Mouse (Mus musculus): Measurements from ENCODE around the gene Insm2. TPM values are rescaled to one million over a fixed set of nuclear protein-coding genes. Genes with fewer than 3 reads are reported as not detected.

Gene Insm2
- polyA plus RNA-seq, 1 experiment, result not detected

DNA sequence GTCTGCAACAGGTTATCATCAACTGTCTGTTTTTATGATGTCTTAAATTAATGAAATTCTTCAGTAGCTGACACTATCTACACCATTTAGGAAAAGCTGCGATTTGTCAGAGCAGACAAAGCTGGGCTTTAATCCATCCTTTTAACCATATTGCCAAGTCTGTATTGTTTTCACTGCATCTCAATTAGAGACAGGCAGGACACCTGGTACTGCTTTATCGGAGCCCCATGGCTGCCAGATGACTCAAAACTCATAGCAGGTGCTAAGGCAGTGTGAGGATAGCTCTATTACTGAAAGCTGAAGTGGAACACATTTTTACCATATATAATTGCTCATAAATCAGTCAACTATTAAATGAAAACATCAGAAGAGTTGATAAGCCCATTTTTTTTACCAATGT is 21.1 kb downstream of the Insm2 start:
- no peak overlapping the region for H3K27ac ChIP-seq (ENCODE audit: insufficient read depth, low read length)
- H3K9ac ChIP-seq (ENCODE audit: low read depth, poor library complexity, severe bottlenecking), result no peak overlapping the region
- TF ChIP-seq POLR2A (IDR thresholded peaks at IDR 0.05; ENCODE audit: insufficient read depth, low read length) (no peak), EP300 (IDR thresholded peaks at IDR 0.05; ENCODE audit: insufficient read depth, low read depth, low read length) (no peak), CTCF (IDR thresholded peaks at IDR 0.05; ENCODE audit: low read depth, low read length) (no peak)
- no peaks in the 10 kb centered on the region for H3K36me3 ChIP-seq (ENCODE audit: control insufficient read depth, insufficient read depth, low read length, poor library complexity, severe bottlenecking)
- no peaks in the 10 kb centered on the region for H3K4me1 ChIP-seq (ENCODE audit: control insufficient read depth, insufficient read depth, low read length)
- H3K27me3 ChIP-seq (ENCODE audit: control insufficient read depth, insufficient read depth, low read length, poor library complexity, severe bottlenecking), result no peaks in the 10 kb centered on the region
- H3K9me3 ChIP-seq (replicated peaks; ENCODE audit: control insufficient read depth, insufficient read depth, low read length, poor library complexity, severe bottlenecking), result no peaks in the 10 kb centered on the region
- no peak overlapping the region for H3K4me3 ChIP-seq (ENCODE audit: low read depth, low read length)

DNA sequence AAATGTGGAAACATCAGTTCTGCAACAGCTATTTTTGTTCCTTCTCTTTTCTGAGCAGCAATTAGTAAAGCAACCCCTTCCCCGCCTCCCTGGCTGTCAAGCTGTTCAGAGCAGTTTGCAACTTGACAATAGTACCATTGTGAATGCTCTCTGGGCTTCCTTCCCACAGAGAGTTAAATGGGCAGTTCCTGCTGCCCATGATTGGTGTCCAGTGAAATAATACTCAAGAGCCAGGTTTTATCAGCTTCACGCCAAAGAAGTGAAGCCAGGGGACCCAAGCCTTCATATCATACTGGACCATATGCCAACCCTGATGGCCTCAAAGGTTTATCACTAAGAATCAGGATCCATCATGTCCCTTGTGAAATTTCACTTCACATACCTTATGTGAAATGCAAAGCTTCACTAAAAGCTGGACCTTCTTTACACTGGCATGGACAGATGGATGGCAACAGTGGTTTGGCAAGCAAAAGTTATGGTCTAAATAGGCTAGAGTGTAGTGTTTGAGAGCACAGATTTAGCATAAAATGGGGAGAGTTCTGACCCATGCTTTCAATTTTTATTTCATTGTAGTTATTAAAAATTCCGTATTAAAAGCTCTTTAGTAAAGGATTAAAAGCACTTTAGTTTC is 23.5 kb downstream of the Insm2 start:
- Histone ChIP-seq H3K27me3 (ENCODE audit: control insufficient read depth, insufficient read depth, low read length, poor library complexity, severe bottlenecking) (no peaks in the 10 kb centered on the region), H3K4me1 (ENCODE audit: control insufficient read depth, insufficient read depth, low read length) (no peaks in the 10 kb centered on the region), H3K9ac (ENCODE audit: low read depth, poor library complexity, severe bottlenecking) (no peak overlapping the region), H3K4me3 (ENCODE audit: low read depth, low read length) (no peak overlapping the region), H3K27ac (ENCODE audit: insufficient read depth, low read length) (no peak overlapping the region), H3K9me3 (replicated peaks; ENCODE audit: control insufficient read depth, insufficient read depth, low read length, poor library complexity, severe bottlenecking) (no peaks in the 10 kb centered on the region), H3K36me3 (ENCODE audit: control insufficient read depth, insufficient read depth, low read length, poor library complexity, severe bottlenecking) (no peaks in the 10 kb centered on the region)
- TF ChIP-seq CTCF (IDR thresholded peaks at IDR 0.05; ENCODE audit: low read depth, low read length), result no peak
- TF ChIP-seq EP300 (IDR thresholded peaks at IDR 0.05; ENCODE audit: insufficient read depth, low read depth, low read length), result no peak
- no peak for TF ChIP-seq POLR2A (IDR thresholded peaks at IDR 0.05; ENCODE audit: insufficient read depth, low read length)

DNA sequence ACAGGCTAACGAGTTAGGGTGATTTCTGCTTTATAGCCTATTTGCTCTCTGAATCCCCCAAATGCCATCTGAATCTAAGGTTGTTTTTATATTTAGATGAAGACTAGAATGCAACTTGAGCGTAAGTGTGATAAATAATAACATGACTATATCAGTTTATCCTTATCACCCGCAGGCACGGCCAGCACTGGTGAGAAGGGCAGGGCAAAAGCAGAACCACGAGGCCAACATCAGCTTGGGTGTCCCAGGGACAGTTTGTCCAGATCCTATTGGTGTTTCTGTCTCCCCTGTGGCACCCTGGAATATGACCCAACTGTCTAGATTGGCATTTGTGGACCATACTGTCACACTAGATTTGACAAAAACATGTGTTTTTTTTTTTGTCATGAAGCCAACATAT is 24.0 kb downstream of the Insm2 start:
- H3K9me3 ChIP-seq (replicated peaks; ENCODE audit: control insufficient read depth, insufficient read depth, low read length, poor library complexity, severe bottlenecking), result no peaks in the 10 kb centered on the region
- no peaks in the 10 kb centered on the region for H3K27me3 ChIP-seq (ENCODE audit: control insufficient read depth, insufficient read depth, low read length, poor library complexity, severe bottlenecking)
- H3K9ac ChIP-seq (ENCODE audit: low read depth, poor library complexity, severe bottlenecking), result no peak overlapping the region
- no peaks in the 10 kb centered on the region for H3K36me3 ChIP-seq (ENCODE audit: control insufficient read depth, insufficient read depth, low read length, poor library complexity, severe bottlenecking)
- TF ChIP-seq EP300 (IDR thresholded peaks at IDR 0.05; ENCODE audit: insufficient read depth, low read depth, low read length) (no peak), POLR2A (IDR thresholded peaks at IDR 0.05; ENCODE audit: insufficient read depth, low read length) (no peak), CTCF (IDR thresholded peaks at IDR 0.05; ENCODE audit: low read depth, low read length) (no peak)
- no peak overlapping the region for H3K4me3 ChIP-seq (ENCODE audit: low read depth, low read length)
- no peak overlapping the region for H3K27ac ChIP-seq (ENCODE audit: insufficient read depth, low read length)
- no peaks in the 10 kb centered on the region for H3K4me1 ChIP-seq (ENCODE audit: control insufficient read depth, insufficient read depth, low read length)

DNA sequence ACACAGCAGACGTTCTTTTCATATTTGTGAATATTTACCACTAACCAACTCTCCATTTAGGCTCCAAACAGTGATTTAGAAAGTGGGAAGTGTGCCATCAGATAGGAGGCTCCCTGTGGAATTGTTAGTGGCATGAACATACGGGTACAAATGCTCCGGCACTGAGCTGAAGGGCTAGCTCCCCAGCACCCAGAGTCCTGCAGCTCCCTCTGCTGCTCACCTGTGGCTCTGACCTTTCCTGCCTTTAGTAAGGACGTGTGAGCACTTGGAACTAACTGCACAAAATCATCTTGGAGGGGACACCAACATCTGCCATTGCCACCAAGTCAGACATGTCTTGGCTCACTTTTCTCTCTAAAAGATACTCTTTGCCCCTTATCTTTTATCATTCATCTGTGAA is 27.5 kb downstream of the Insm2 start:
- TF ChIP-seq CTCF (IDR thresholded peaks at IDR 0.05; ENCODE audit: low read depth, low read length) (peak; percentile 89), EP300 (IDR thresholded peaks at IDR 0.05; ENCODE audit: insufficient read depth, low read depth, low read length) (0 out of 2 replicates have a peak, but pooled peaks have one; percentile 12), POLR2A (IDR thresholded peaks at IDR 0.05; ENCODE audit: insufficient read depth, low read length) (no peak)
- no peaks in the 10 kb centered on the region for H3K9me3 ChIP-seq (replicated peaks; ENCODE audit: control insufficient read depth, insufficient read depth, low read length, poor library complexity, severe bottlenecking)
- H3K4me1 ChIP-seq (ENCODE audit: control insufficient read depth, insufficient read depth, low read length), result no peaks in the 10 kb centered on the region
- no peak overlapping the region for H3K27ac ChIP-seq (ENCODE audit: insufficient read depth, low read length)
- H3K4me3 ChIP-seq (ENCODE audit: low read depth, low read length), result no peak overlapping the region
- no peaks in the 10 kb centered on the region for H3K36me3 ChIP-seq (ENCODE audit: control insufficient read depth, insufficient read depth, low read length, poor library complexity, severe bottlenecking)
- no peaks in the 10 kb centered on the region for H3K27me3 ChIP-seq (ENCODE audit: control insufficient read depth, insufficient read depth, low read length, poor library complexity, severe bottlenecking)
- no peak overlapping the region for H3K9ac ChIP-seq (ENCODE audit: low read depth, poor library complexity, severe bottlenecking)

DNA sequence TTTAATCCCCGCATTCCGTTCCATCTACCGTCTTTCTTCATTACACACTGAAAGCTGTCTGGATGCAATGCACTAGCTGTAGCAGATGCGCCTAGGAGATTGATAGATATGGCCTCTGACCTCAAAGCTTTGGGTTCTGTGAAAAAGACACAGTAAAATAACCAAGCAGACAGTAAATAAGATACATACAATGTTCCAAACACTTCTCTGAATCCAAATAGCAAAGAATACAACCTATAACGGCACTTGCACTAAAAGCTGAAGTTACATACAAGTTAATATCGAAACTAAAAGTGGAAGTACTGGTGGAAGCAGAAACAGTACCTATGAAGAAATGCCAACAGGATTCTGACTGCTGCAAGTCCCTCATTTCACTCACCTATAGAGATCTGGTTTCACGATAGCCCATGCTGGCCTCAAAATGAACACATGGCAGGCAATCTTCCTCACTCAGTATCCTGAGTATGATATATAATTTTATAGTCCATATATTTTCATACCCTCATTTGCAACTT is 48.8 kb downstream of the Insm2 start:
- H3K4me3 ChIP-seq (ENCODE audit: low read depth, low read length), result no peak overlapping the region
- no peaks in the 10 kb centered on the region for H3K27me3 ChIP-seq (ENCODE audit: control insufficient read depth, insufficient read depth, low read length, poor library complexity, severe bottlenecking)
- no peaks in the 10 kb centered on the region for H3K4me1 ChIP-seq (ENCODE audit: control insufficient read depth, insufficient read depth, low read length)

More for the DNA sequence above, 48.8 kb downstream of the Insm2 start:
- no peak overlapping the region for H3K27ac ChIP-seq (ENCODE audit: insufficient read depth, low read length)
- TF ChIP-seq CTCF (IDR thresholded peaks at IDR 0.05; ENCODE audit: low read depth, low read length), result no peak
- no peak for TF ChIP-seq EP300 (IDR thresholded peaks at IDR 0.05; ENCODE audit: insufficient read depth, low read depth, low read length)
- no peak for TF ChIP-seq POLR2A (IDR thresholded peaks at IDR 0.05; ENCODE audit: insufficient read depth, low read length)
- H3K36me3 ChIP-seq (ENCODE audit: control insufficient read depth, insufficient read depth, low read length, poor library complexity, severe bottlenecking), result no peaks in the 10 kb centered on the region
- no peak overlapping the region for H3K9ac ChIP-seq (ENCODE audit: low read depth, poor library complexity, severe bottlenecking)
- no peaks in the 10 kb centered on the region for H3K9me3 ChIP-seq (replicated peaks; ENCODE audit: control insufficient read depth, insufficient read depth, low read length, poor library complexity, severe bottlenecking)

Other genes starting within 250 kb of the Insm2 start
- gene Psma6, start 215.2 kb upstream of the Insm2 start, polyA plus RNA-seq (2011; ENCODE audit: insufficient read depth, insufficient read length, low read depth, missing spikeins), result 308 and 323 TPM in 2 replicates
- gene Nfkbia, start 106.8 kb upstream of the Insm2 start, polyA plus RNA-seq (2011; ENCODE audit: insufficient read depth, insufficient read length, low read depth, missing spikeins), result 40.9 and 45.3 TPM in 2 replicates
- gene Aldoart2, start 34.2 kb upstream of the Insm2 start, polyA plus RNA-seq (2011; ENCODE audit: insufficient read depth, insufficient read length, low read depth, missing spikeins), result 0.40 TPM in 1 of 2 replicates, not detected in the other
- gene Ralgapa1, start 221.7 kb downstream of the Insm2 start, polyA plus RNA-seq (2011; ENCODE audit: insufficient read depth, insufficient read length, low read depth, missing spikeins), result 26.0 and 34.7 TPM in 2 replicates
- gene Brms1l, start 236.9 kb downstream of the Insm2 start, polyA plus RNA-seq (2011; ENCODE audit: insufficient read depth, insufficient read length, low read depth, missing spikeins), result 29.7 and 37.0 TPM in 2 replicates